Mouse (Mus musculus) small intestine, adult 2 months (tissue): ENCODE measurements around the gene Stk24.

ENCODE experiments used
- CTCF ChIP-seq: fragments of 200-500 bp; IDR thresholded peaks from 2 replicates; pipeline ENCODE4 v1.5.1; 2012; ENCODE audit warnings: low read depth, mild to moderate bottlenecking, control low read depth, inconsistent platforms, low read length, moderate library complexity, mixed read lengths; ENCODE audit not compliant: insufficient replicate concordance, insufficient read length; ENCODE audit errors: extremely low read depth
- POLR2A ChIP-seq: fragments of 200-500 bp; IDR thresholded peaks from 2 replicates; pipeline ENCODE4 v1.6.1; 2012; ENCODE audit warnings: low read depth, mild to moderate bottlenecking, control low read depth, inconsistent platforms, low read length, moderate library complexity

GRCm38 (mm10) chr14:121330090-121330408, 49.8 kb downstream of the Stk24 start:
- TF ChIP-seq CTCF (no peak), POLR2A (no peak)
